Mouse (Mus musculus): Measurements from ENCODE around the gene Mylk3.

DNA sequence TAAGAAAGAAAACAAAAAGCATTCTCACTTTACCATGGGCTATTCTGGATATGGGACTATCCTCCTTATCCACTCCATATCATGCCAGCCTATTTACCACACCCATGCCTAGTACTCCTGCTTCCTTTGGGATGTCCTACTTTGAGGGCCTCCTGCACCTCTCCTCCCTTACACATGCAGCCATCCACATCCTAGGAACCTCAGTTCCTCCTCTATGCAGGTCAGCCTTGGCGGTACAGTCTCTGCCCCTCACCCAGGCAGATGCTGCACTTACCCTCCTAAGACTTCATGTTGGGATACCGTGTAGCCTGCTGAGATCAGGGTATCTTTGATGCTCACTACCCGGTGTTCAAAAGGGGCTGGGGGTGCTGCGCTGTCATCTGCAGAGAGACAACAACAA is 32.9 kb downstream of the Mylk3 start:
- TF ChIP-seq CTCF (IDR thresholded peaks at IDR 0.05; ENCODE audit: control insufficient read depth, insufficient read depth, low read length): no peak
- TF ChIP-seq POLR2A (IDR thresholded peaks at IDR 0.05; ENCODE audit: borderline replicate concordance, control insufficient read depth, low read depth, low read length): no peak
